Mouse (Mus musculus) olfactory bulb, adult 2 months (tissue): ENCODE measurements around the gene Ttc34.

ENCODE experiments used
- CTCF ChIP-seq: fragments of 200-500 bp; IDR thresholded peaks from 2 replicates; pipeline ENCODE4 v1.5.1; 2012; ENCODE audit warnings: low read depth, mild to moderate bottlenecking, low read length, moderate library complexity; ENCODE audit not compliant: insufficient read depth
- POLR2A ChIP-seq: fragments of 200-500 bp; IDR thresholded peaks from 2 replicates; pipeline ENCODE4 v1.6.1; 2012; ENCODE audit warnings: mild to moderate bottlenecking, low read depth, low read length, moderate library complexity; ENCODE audit not compliant: insufficient read depth

- TF ChIP-seq CTCF (no peak), POLR2A (peak; percentile 69; the same call in 1 of the 2 replicates)
These were observed 61.5 kb downstream of the Ttc34 start, which contains the start of gene Fam213b for GRCm38 (mm10) chr4:154898506-154899446.
